Mouse (Mus musculus) cortical plate, adult 2 months (tissue): ENCODE data around the gene Mag. TPM values are rescaled to one million over a fixed set of nuclear protein-coding genes. Genes with fewer than 3 reads are reported as not detected.
A peak's percentile ranks its signal among the peaks of the same experiment; 100 is the strongest.
"Not testable (repeated sequence)": the region's sequence is repeated elsewhere in the genome, so short reads cannot be mapped to it uniquely, and the experiment has no call there.

Experiments
- H3K27ac ChIP-seq: fragments of 200-500 bp; 2 replicates; pipeline ENCODE4 v1.5.1; 2012; ENCODE audit warnings: low read length, control low read depth, inconsistent platforms; ENCODE audit not compliant: insufficient read depth
- H3K4me1 ChIP-seq: fragments of 200-500 bp; 2 replicates; pipeline ENCODE4 v1.6.1; 2011; ENCODE audit warnings: low read length; ENCODE audit not compliant: control insufficient read depth, insufficient read depth
- H3K4me3 ChIP-seq: fragments of 200-500 bp; 2 replicates; pipeline ENCODE4 v1.5.1; 2011; ENCODE audit warnings: mild to moderate bottlenecking, low read length, control low read depth; ENCODE audit not compliant: insufficient read depth
- CTCF ChIP-seq: fragments of 200-500 bp; IDR thresholded peaks from 2 replicates; pipeline ENCODE4 v1.5.1; 2011; ENCODE audit warnings: mild to moderate bottlenecking, control low read depth, low read length; ENCODE audit not compliant: insufficient read depth; ENCODE audit errors: extremely low read depth
- POLR2A ChIP-seq: fragments of 200-500 bp; IDR thresholded peaks from 2 replicates; pipeline ENCODE4 v1.6.1; 2011; ENCODE audit warnings: mild to moderate bottlenecking, low read length, control low read depth; ENCODE audit not compliant: insufficient read depth; ENCODE audit errors: extremely low read depth
- polyA plus RNA-seq: library from polyadenylated mRNA; depleted of rRNA; stranded (reverse); fragments of >200 nt; gene quantifications from 2 replicates; pipeline ENCODE4 v1.2.3, GENCODE M21; 2012

Mag gene
- polyA plus RNA-seq, 1 experiment: 613 TPM

DNA sequence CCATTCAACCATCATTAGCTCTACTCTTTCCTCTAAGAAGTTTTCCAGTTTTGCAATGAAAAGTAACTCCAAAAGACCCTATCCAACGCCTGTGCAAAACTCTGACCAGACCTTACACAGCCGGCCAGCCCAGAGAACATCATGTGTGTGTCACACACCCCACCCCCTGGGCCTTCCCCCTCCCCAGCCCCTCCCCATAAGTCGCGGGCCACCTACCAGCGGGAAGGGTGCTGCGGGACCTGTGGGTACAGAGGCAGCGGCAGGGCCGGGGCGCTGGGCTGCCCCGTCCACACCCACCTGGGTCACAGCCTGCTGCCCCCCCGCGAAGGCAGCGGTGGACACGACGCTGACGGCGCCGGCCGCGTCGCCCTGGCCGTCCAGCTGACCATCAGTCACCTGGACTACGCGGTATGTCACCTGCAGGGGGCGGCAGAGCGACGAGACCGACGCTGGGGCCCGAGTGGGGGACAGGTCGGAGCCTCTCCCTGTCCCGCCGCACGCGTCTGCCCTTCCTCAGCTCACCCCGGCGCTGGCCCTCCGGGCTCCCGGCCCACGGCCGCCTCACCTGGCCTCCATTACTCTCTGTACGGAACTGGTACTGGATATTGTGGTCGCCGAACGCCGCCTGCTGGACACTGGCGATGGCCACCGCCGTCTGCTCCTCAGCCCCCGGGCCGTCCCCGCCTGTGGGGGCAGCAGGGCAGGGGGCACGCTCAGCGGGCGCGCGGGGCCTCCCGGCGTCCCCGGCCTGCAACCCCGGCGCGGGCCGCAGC is 41.1 kb upstream of the Mag start:
- Histone ChIP-seq H3K4me3 (peak overlapping the region; percentile 78), H3K4me1 (peaks cover 4% of the 10 kb centered on the region), H3K27ac (peak overlapping the region; percentile 96)
- peak; percentile 34; the same call in 1 of the 2 replicates for TF ChIP-seq CTCF
- TF ChIP-seq POLR2A: no peak

DNA sequence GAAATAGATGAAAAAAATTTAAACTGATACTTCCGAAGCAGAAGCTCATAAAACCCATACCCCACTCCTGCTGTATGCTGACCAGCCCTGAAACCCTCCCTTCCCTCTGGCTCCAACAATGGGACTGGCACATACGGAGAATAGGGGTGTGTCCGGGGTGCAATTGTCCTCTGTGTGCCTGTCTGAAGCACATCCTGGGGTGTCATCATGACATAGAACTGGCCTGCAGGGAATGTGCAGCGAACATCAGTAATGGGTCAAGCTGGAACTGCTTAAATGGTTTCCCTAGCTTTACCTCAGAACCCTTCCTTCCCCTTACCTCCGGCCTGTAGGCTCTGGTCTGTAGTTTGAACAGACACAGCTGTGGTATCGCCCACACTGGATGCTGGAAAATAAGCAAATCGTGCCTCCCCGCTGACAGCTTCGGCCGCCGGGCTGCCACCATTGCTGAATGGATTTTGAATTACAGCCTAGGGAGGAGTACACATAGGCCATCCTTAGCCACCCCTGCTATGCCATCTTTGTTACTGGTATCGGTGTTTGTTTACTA is 40.4 kb upstream of the Mag start:
- H3K4me1 ChIP-seq: peaks cover 4% of the 10 kb centered on the region
- no peak overlapping the region for H3K27ac ChIP-seq
- no peak for TF ChIP-seq POLR2A
- no peak for TF ChIP-seq CTCF
- peak overlapping the region; percentile 78 for H3K4me3 ChIP-seq

DNA sequence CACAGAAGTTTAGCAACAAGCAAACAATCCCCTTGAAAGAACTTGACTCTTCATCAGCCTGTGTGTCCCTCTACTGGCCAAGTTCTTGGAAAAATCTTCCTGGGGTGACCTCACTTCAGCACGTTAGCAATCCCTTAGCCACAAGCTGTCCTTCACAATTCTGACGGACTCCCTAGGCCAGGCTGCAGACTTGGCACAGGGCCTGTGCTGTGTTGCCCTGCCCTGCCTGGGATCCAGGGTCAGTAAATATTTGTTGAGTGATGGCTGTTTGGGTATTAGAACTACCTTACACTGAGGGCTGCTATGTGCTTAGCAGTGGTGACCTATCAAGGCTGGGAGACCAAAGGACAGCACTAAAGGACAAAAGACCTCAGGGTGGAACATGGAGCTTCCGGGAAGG is 39.4 kb upstream of the Mag start:
- Histone ChIP-seq H3K4me3 (no peak overlapping the region), H3K4me1 (peaks cover 4% of the 10 kb centered on the region), H3K27ac (no peak overlapping the region)
- TF ChIP-seq CTCF (no peak), POLR2A (no peak)

DNA sequence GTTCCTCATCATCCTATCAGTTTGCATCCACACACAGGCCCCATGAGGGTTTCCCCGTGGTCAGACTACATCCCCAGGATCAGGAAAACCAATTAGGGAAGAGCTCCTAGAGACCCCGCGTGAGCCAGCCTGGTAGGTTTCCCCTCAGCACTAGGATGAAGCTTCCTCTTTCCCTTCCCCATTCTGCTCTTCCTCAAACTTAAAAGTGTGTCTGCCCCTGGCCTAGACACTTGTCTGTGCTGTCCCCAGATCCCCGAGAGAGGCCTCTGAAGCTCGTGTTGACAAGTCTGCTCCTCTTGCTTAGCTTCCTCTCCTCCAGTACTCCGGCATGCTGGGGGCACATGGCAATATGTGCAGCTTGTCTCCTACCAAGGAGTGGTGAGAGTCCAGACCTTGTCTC is 38.8 kb upstream of the Mag start:
- TF ChIP-seq CTCF: no peak
- no peak for TF ChIP-seq POLR2A
- Histone ChIP-seq H3K4me3 (no peak overlapping the region), H3K27ac (no peak overlapping the region), H3K4me1 (peaks cover 4% of the 10 kb centered on the region)

DNA sequence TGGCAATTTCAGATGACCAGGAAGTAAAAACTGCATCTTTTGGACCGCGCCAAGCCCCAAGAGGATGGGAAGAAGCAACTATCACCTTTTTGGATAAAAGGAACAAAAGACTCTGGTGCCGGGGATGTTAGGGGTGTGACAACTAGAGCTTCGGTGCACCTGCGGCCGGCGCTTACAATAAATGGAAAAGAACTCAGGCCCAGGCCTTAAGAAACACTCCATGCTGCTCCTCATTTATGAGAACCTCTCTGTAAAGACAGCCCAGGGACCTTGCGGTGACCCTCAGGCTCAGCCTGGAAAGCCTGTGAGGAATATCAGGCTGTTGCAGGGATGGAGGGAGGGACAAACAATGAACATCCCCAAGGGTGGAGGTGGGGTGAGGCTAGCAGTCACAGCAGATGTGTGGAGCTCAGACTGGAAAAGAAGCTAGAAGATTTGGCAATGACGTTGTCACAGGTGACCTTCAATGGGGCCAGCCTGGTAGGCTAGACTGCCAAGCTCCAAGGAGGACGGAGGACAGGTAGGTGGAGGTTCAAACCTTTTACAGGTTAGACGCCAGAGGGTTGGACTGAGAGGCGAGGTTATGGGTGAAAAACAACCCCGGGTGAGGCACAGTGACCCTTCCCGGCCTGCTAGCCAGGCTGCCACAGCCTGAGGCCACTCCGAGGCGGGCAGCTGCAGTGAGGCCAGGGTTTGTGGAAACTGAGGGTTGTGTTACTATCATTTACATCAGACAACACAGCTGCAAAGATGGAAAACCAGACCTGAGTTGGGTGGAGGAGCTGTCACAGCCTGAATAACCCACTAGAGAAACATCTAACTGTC is 38.0 kb upstream of the Mag start:
- Histone ChIP-seq H3K4me3 (no peak overlapping the region), H3K27ac (no peak overlapping the region), H3K4me1 (peaks cover 4% of the 10 kb centered on the region; the same call in 1 of the 2 replicates)
- TF ChIP-seq POLR2A: no peak
- no peak for TF ChIP-seq CTCF

DNA sequence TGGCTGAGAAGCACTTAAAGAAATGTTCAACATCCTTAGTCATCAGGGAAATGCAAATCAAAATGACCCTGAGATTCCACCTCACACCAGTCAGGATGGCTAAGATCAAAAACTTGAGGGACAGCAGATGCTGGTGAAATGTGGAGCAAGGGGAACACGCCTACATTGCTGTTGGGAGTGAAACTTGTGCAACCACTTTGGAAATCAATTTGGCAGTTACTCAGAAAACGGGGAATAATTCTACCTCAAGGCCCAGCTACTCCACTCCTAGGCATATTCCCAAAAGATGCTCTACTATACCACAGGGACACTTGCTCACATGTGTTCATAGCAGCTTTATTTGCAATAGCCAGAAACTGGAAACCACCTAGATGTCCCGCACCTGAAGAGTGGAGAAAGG is 35.2 kb upstream of the Mag start:
- H3K4me3 ChIP-seq, H3K4me1 ChIP-seq, H3K27ac ChIP-seq: not testable (repeated sequence)

DNA sequence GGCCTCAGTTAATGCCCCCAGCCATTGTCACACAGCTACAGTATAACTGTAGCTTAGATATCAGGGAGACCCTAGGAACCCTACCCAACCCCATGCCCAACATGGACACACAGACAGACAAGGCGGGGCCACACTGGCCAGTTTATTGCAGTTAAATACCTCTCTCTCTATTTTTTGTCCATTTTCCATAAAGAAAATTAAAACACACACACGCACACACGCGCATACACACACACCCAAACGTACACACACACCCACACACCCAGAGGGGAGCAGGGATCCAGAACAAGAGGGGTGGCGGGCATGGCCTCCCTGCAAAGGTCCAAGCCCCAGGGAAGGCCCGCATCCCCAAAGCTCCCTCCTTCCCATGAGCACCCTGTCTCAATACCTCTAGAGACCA is 31.2 kb upstream of the Mag start:
- Histone ChIP-seq H3K27ac (no peak overlapping the region), H3K4me1 (no peaks in the 10 kb centered on the region), H3K4me3 (no peak overlapping the region)
- TF ChIP-seq POLR2A (no peak), CTCF (no peak)

DNA sequence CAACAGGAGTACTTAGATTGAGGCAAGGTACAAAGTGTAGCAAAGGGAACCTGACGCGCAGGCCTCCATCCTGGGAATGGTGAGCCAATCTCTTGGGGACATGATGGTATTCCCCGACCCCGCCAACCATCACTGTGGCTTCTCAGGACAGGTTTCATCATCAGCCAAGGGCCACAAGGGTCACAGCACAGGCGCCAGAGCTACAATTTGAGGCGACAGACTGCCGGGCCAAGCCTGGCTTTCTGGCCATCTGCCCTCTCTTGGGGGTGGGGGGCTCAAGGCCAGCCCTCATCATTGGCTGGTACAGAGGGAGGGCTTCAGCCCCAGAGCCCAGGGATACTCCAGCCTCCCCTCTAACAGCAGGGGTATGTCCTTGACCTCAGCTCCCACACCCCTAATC is 30.8 kb upstream of the Mag start:
- H3K4me3 ChIP-seq, H3K4me1 ChIP-seq, H3K27ac ChIP-seq: not testable (repeated sequence)

DNA sequence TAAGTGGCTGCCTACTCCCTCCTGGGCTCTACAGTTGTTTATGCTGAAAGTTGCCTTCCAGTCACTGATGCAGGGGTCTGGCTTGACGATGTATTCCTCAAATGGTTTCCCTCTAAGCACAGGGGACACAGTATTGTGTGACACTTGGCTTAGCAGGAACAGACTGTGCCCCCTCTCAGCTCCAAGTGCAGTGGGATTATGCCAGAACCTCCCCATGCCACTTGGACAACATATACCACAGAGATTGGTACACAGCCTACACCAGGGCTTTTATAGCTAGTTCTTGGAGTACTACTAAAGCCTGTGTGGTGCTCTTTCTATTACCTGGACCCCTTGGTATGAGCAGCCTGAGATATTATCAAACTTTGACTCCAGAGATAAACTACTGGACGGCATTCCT is 30.0 kb upstream of the Mag start:
- H3K27ac ChIP-seq, H3K4me1 ChIP-seq, H3K4me3 ChIP-seq: not testable (repeated sequence)
